ENCODE assay signal across 18 mouse cellular contexts in genomic region chr15:62301567-62301966, GRCm38 (mm10).
"Had no signal": no experiment of that assay in that cellular context is flagged by ENCODE, and none has a peak within 500 bp of the region (broad histone marks: within the 10 kb centered on the region; RNA-seq: fewer than 3 reads in every experiment).

No protein-coding gene starts in this region.

- H3K27ac ChIP-seq: heart, embryonic 13.5 days; heart, embryonic 15.5 days; hindbrain, embryonic 13.5 days; hindbrain, embryonic 15.5 days; hindbrain, postnatal 0 days; kidney, embryonic 15.5 days; kidney, postnatal 0 days; limb, embryonic 13.5 days; limb, embryonic 15.5 days; liver, embryonic 13.5 days; liver, embryonic 15.5 days had no signal

- DNase-seq: forebrain, postnatal 0 days; heart, postnatal 36 days; layer of hippocampus, adult 9-11 months; layer of hippocampus, postnatal 36 days; left cerebral cortex, postnatal 4 days; liver, embryonic 13.5 days had no signal

- H3K9ac ChIP-seq: forebrain, postnatal 0 days; heart, embryonic 13.5 days; heart, embryonic 15.5 days; hindbrain, embryonic 13.5 days; hindbrain, embryonic 15.5 days; kidney, embryonic 15.5 days; limb, embryonic 13.5 days; limb, embryonic 15.5 days; liver, embryonic 13.5 days; liver, embryonic 15.5 days had no signal

- H3K4me3 ChIP-seq: heart, embryonic 13.5 days; heart, embryonic 15.5 days; hindbrain, embryonic 13.5 days; hindbrain, embryonic 15.5 days; kidney, embryonic 15.5 days; limb, embryonic 13.5 days; limb, embryonic 15.5 days; liver, embryonic 13.5 days; liver, embryonic 15.5 days had no signal

- H3K4me2 ChIP-seq: heart, embryonic 11.5 days; heart, embryonic 13.5 days; heart, embryonic 15.5 days; hindbrain, embryonic 13.5 days; hindbrain, embryonic 15.5 days; kidney, embryonic 15.5 days; limb, embryonic 13.5 days; limb, embryonic 15.5 days; liver, embryonic 11.5 days; liver, embryonic 13.5 days; liver, embryonic 15.5 days had no signal

- H3K4me1 ChIP-seq: heart, embryonic 13.5 days; heart, embryonic 15.5 days; hindbrain, embryonic 13.5 days; hindbrain, embryonic 15.5 days; kidney, embryonic 15.5 days; limb, embryonic 13.5 days; limb, embryonic 15.5 days had no signal

- H3K36me3 ChIP-seq: heart, embryonic 13.5 days; heart, embryonic 15.5 days; hindbrain, embryonic 13.5 days; hindbrain, embryonic 15.5 days; kidney, embryonic 15.5 days; limb, embryonic 13.5 days; limb, embryonic 15.5 days; liver, embryonic 13.5 days; liver, embryonic 15.5 days had no signal

- H3K27me3 ChIP-seq: heart, embryonic 13.5 days; heart, embryonic 15.5 days; hindbrain, embryonic 13.5 days; hindbrain, embryonic 15.5 days; kidney, embryonic 15.5 days; limb, embryonic 13.5 days; limb, embryonic 15.5 days; liver, embryonic 13.5 days; liver, embryonic 15.5 days had no signal
